Mouse (Mus musculus) intestine, postnatal 0 days (tissue): ENCODE measurements around the gene Cyp2j7. TPM values are rescaled to one million over a fixed set of nuclear protein-coding genes. Genes with fewer than 3 reads are reported as not detected.
"Not testable (repeated sequence)": the region's sequence is repeated elsewhere in the genome, so short reads cannot be mapped to it uniquely, and the experiment has no call there.

Experiments
- ATAC-seq: fragments of 200-750 bp; cut with Nextera tagmentation; 2 replicates; pipeline ENCODE4 v1.8.0; 2017; ENCODE audit warnings: mild to moderate bottlenecking, moderate TSS enrichment, moderate library complexity
- H3K27ac ChIP-seq: fragments of 300-500 bp; sonication (generic); 2 replicates; pipeline ENCODE4 v1.5.1; 2014; ENCODE audit warnings: mild to moderate bottlenecking, low read depth, low read length, moderate library complexity
- H3K27me3 ChIP-seq: fragments of 300-500 bp; sonication (generic); replicated peaks from 2 replicates; pipeline ENCODE4 v1.6.1; 2014; ENCODE audit warnings: low read length, mixed read lengths; ENCODE audit not compliant: control insufficient read depth, insufficient read depth
- H3K36me3 ChIP-seq: fragments of 300-500 bp; sonication (generic); 2 replicates; pipeline ENCODE4 v1.6.1; 2014; ENCODE audit warnings: mild to moderate bottlenecking, moderate library complexity; ENCODE audit not compliant: control insufficient read depth, insufficient read depth
- H3K4me1 ChIP-seq: fragments of 300-500 bp; sonication (generic); replicated peaks from 2 replicates; pipeline ENCODE4 v1.6.1; 2014; ENCODE audit warnings: antibody characterized with exemption, low read length, mixed read lengths; ENCODE audit not compliant: control insufficient read depth, insufficient read depth
- H3K4me2 ChIP-seq: fragments of 300-500 bp; sonication (generic); replicated peaks from 2 replicates; pipeline ENCODE4 v1.6.1; 2014; ENCODE audit warnings: low read depth, mild to moderate bottlenecking, moderate library complexity
- H3K4me3 ChIP-seq: fragments of 300-500 bp; sonication (generic); 2 replicates; pipeline ENCODE4 v1.5.1; 2014; ENCODE audit warnings: low read depth, low read length
- H3K9ac ChIP-seq: fragments of 300-500 bp; sonication (generic); 2 replicates; pipeline ENCODE4 v1.6.1; 2014; ENCODE audit warnings: mild to moderate bottlenecking, low read depth, low read length
- H3K9me3 ChIP-seq: fragments of 300-500 bp; sonication (generic); 2 replicates; pipeline ENCODE4 v1.6.1; 2016; ENCODE audit warnings: mixed run types; ENCODE audit not compliant: control insufficient read depth
- CTCF ChIP-seq: sonication (generic); IDR thresholded peaks from 2 replicates; pipeline ENCODE4 v1.5.1; 2016; ENCODE audit warnings: low read depth, mild to moderate bottlenecking, control low read depth, antibody characterized with exemption, moderate library complexity
- WGBS: fragments of 180-500 bp; shearing (Covaris S2); extraction: QIAGEN DNeasy Blood & Tissue Kit; methylation state at CpG from one replicate; pipeline ENCODE4 v1.1.7; 2014; 5-methylcytosine and 5-hydroxymethylcytosine counted together
- polyA plus RNA-seq: library from polyadenylated mRNA; unstranded; fragments of >200 nt; fragmentation: Nextera tagmentation; extraction: Ambion mirVana; gene quantifications from 2 replicates; pipeline ENCODE4 v1.2.1, GENCODE M21; 2015

Cyp2j7 gene
- polyA plus RNA-seq = not detected in 2 replicates

GRCm38 (mm10) chr4:96236559-96236958, at the start of gene Cyp2j7:
Gene Cyp2j7 (minus strand): TSS chr4:96236659.
- Histone ChIP-seq H3K9ac (no peak within 1 kb of the TSS), H3K4me1 (no peaks in the 10 kb centered on the region), H3K4me2 (no peak within 1 kb of the TSS), H3K27me3 (no peaks in the 10 kb centered on the region), H3K9me3 (no peaks in the 10 kb centered on the region), H3K36me3 (no peaks in the 10 kb centered on the region), H3K4me3 (no peak within 1 kb of the TSS), H3K27ac (no peak within 1 kb of the TSS)
- no peak for TF ChIP-seq CTCF
- WGBS = 78% methylated on average over 3 of the region's 3 CpGs
- no peak for ATAC-seq

DNA sequence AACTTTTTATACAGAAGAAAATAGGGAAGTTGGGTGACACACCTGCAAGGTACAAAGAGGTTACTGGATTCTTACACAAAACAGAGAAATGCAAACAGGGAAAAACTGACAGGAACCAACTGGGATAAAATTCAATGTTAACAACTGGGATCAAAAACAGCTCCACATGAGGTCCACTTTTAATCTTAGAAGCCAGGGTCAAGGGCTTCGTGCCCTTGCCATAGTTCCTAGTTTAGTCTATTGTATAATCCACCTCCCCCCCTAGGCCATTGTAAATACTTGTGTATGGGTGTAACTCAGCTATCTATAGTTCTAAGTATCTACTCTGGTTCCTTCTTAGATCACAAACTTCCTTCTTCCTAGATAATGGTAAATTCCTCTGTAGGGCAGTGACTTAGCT, 40.4 kb upstream of the Cyp2j7 start:
- not testable (repeated sequence) for H3K9me3 ChIP-seq, ATAC-seq, H3K4me1 ChIP-seq, H3K9ac ChIP-seq, H3K27ac ChIP-seq, H3K4me2 ChIP-seq, H3K36me3 ChIP-seq, H3K4me3 ChIP-seq, H3K27me3 ChIP-seq
- 72% methylated on average over 1 of the region's 1 CpGs for WGBS

DNA sequence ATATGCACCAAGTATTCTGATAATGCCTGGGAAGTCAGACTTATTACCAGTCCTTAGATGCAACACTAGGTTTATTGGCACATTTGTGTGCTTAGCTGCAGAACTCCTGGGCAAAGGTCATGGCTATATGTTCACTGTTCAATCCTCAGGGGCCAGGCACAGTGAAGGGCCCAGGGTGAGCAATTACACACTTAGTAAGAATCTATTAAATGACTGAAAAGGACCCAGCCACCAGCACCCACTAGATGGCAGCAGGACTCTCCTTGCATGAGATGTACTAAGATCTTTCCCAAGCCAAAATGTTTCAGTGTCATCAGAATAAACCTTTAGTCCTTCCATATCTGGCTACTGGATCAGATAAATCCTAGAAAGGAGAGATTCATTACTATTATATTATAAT, 37.4 kb upstream of the Cyp2j7 start:
- Histone ChIP-seq H3K4me3 (no peak overlapping the region), H3K27me3 (no peaks in the 10 kb centered on the region), H3K27ac (no peak overlapping the region), H3K36me3 (no peaks in the 10 kb centered on the region), H3K4me1 (no peaks in the 10 kb centered on the region), H3K4me2 (no peak overlapping the region), H3K9ac (no peak overlapping the region), H3K9me3 (no peaks in the 10 kb centered on the region)
- TF ChIP-seq CTCF = peak; percentile 90
- peak; percentile 100 for ATAC-seq

GRCm38 (mm10) chr4:96196701-96197100, 39.8 kb downstream of the Cyp2j7 start:
- no peak overlapping the region for H3K9ac ChIP-seq
- H3K4me2 ChIP-seq = no peak overlapping the region
- no peaks in the 10 kb centered on the region for H3K4me1 ChIP-seq
- H3K36me3 ChIP-seq = no peaks in the 10 kb centered on the region
- no peak overlapping the region for H3K4me3 ChIP-seq
- H3K27me3 ChIP-seq = no peaks in the 10 kb centered on the region
- no peak for ATAC-seq
- H3K9me3 ChIP-seq = no peaks in the 10 kb centered on the region
- no peak for TF ChIP-seq CTCF
- 60% methylated on average over 1 of the region's 1 CpGs for WGBS
- no peak overlapping the region for H3K27ac ChIP-seq

- not testable (repeated sequence) for H3K4me3 ChIP-seq, ATAC-seq, H3K27ac ChIP-seq, H3K9ac ChIP-seq, H3K4me2 ChIP-seq, H3K36me3 ChIP-seq, H3K27me3 ChIP-seq, H3K4me1 ChIP-seq, H3K9me3 ChIP-seq
- 86% methylated on average over 5 of the region's 5 CpGs for WGBS
Observed at GRCm38 (mm10) chr4:96189321-96189720, 47.1 kb downstream of the Cyp2j7 start.

DNA sequence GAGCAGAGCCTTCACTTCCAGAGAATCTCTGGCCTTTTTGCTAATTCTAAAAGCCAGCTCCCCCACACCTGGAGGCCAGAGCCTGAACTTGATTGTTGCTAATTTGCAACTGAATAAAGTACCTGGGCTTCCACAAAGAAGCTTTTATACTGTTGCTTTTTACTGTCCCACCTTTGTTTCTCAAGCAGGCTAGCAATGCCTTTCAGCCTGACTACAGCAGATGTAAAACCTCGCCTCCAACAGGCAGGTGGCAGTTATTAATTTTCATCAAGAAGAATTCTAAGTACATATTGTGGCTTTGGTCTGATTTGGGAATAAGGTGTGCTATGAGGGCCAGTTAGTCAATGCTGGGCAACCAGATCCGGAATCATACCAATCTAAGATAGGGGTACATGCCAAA, 47.8 kb downstream of the Cyp2j7 start:
- not testable (repeated sequence) for ATAC-seq, H3K27ac ChIP-seq, H3K36me3 ChIP-seq, H3K4me2 ChIP-seq, H3K4me3 ChIP-seq, H3K4me1 ChIP-seq, H3K9ac ChIP-seq, H3K27me3 ChIP-seq, H3K9me3 ChIP-seq
- 85% methylated on average over 2 of the region's 2 CpGs for WGBS

DNA sequence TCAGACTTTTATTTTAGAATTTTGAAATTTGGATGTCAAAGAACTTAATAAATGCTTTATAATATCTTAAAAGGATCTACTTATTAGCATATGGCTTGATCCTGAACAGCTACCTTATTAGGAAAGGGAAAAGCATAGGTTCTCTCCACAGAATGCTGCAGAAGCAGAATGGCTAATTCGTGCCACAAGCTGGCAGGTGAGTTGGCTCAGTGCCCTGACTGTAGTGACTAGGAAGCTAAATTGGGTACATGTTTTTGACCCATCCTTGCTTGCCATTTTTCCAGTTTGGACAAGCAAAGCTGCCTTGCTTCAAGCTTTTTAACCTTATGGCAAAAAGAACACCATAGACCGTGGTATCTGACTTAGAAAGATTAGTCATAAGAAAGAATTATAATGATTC, 48.3 kb downstream of the Cyp2j7 start:
- H3K9me3 ChIP-seq, H3K36me3 ChIP-seq, H3K4me1 ChIP-seq, H3K27ac ChIP-seq, H3K4me3 ChIP-seq, ATAC-seq, H3K9ac ChIP-seq, H3K4me2 ChIP-seq, H3K27me3 ChIP-seq: not testable (repeated sequence)
- WGBS = 94% methylated on average over 2 of the region's 2 CpGs

DNA sequence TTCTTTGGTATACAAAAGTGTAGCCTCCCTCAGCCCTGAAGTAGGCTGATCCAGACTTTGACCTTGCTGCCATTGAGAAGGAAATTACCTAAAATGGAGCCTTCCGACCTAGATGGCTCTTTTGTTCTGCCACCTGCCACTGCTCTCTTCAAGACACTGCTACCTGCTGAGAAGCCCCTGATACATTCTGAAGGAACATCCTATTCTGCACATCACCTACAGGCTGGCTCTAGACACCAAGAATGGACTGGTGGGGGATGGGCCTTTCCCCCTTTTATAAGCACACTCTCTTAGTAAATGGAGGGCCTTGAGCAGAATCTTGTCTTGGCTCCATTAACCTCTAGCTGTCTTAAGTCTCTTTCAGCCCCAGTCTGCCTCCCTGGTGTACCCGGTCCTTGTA, 51.7 kb downstream of the Cyp2j7 start:
- not testable (repeated sequence) for H3K27me3 ChIP-seq, H3K27ac ChIP-seq, H3K36me3 ChIP-seq, H3K9ac ChIP-seq, H3K9me3 ChIP-seq, H3K4me2 ChIP-seq, H3K4me3 ChIP-seq, ATAC-seq, H3K4me1 ChIP-seq
- WGBS = 71% methylated on average over 2 of the region's 2 CpGs
